Mouse (Mus musculus): ENCODE results near the gene Gstt2. TPM values are rescaled to one million over a fixed set of nuclear protein-coding genes. Genes with fewer than 3 reads are reported as not detected.

The Gstt2 gene
- 6.3 and 16.2 TPM in 2 replicates for polyA plus RNA-seq (2015; fragmentation: Nextera tagmentation; extraction: Ambion mirVana)

DNA sequence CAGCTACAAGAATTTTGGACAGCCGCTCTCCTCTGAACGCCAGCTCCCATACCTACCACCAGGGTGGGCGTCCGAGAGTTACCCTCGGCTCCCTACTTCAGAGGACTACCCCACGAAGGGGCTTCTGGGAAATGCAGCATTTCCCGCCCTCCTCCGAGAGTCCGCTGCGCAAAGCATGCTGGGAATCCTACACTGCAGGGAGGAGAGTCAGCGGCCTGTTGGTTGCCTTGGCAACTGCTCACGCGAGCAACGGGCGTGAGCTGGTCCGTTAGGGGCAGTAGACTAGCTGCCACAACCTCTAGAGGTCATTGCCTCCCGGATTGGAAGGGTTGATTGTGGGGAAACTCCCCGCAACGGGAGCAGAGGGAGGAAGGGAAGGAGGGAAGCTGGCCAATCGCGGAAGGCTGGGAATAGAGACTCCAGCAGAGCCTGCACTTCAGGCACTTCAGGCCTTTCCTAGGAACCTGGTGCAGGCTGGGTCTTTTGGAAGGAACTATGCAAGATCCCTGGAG, at the start of gene Gstt2:
TSS of gene Gstt2 (minus strand) at position 177 of the 512 bp plus-strand sequence.
- H3K36me3 ChIP-seq: no peaks in the 10 kb centered on the region
- H3K4me1 ChIP-seq: peaks cover 43% of the 10 kb centered on the region
- WGBS: under 1% methylated on average over 21 of the region's 21 CpGs
- peak within 1 kb of the TSS; percentile 89 for H3K27ac ChIP-seq (replicated peaks)
- H3K9me3 ChIP-seq (replicated peaks): no peaks in the 10 kb centered on the region
- ATAC-seq (ENCODE audit: low FRiP score): peak; percentile 91
- H3K9ac ChIP-seq (replicated peaks): peak within 1 kb of the TSS; percentile 57
- H3K27me3 ChIP-seq (replicated peaks): peaks cover 18% of the 10 kb centered on the region; the same call in 1 of the 2 replicates
- peak within 1 kb of the TSS; percentile 76 for H3K4me2 ChIP-seq
- H3K4me3 ChIP-seq (replicated peaks): peak within 1 kb of the TSS; percentile 57

DNA sequence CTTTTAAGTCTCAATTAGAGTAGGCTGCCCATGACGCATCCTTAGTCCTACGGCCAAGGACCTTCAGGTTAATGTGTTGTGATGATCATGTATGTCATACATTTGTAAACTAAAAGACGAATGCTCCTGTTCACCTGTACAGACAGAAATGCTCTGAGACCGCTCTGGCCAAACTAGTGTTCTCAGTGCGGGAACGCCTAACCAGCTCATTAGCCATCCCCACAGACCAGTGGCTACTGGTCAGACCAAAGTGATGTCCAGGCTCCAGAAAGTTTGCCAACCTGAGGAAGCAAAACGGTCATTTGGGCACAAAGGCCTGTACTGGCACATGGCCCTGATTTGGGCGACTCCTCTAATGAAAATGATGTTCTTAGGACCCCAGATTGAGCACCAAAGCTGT, 47.5 kb upstream of the Gstt2 start:
- H3K9ac ChIP-seq (replicated peaks): no peak overlapping the region
- H3K4me2 ChIP-seq: no peak overlapping the region
- no peaks in the 10 kb centered on the region for H3K36me3 ChIP-seq
- H3K27me3 ChIP-seq (replicated peaks): no peaks in the 10 kb centered on the region
- H3K4me3 ChIP-seq (replicated peaks): no peak overlapping the region
- no peak overlapping the region for H3K27ac ChIP-seq (replicated peaks)
- WGBS: 97% methylated on average over 8 of the region's 8 CpGs
- H3K4me1 ChIP-seq: peaks cover 9% of the 10 kb centered on the region
- no peak for ATAC-seq (ENCODE audit: low FRiP score)
- no peaks in the 10 kb centered on the region for H3K9me3 ChIP-seq (replicated peaks)

DNA sequence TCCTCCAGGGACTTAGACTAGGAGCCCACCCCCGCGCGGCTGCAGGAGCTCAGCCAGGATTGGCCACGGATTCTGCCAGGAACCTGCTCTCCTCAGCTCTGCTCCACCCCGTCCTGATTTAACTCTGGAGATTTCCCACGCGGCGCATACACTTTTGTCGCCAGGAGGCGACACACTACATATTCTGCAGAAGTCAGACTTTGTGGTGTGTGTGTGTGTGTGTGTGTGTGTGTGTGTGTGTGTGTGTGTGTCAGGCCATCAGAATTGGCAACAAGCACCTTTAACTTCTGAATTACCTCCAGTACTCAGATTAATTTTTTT, 46.0 kb upstream of the Gstt2 start:
- 1% methylated on average over 10 of the region's 10 CpGs for WGBS
- no peak overlapping the region for H3K9ac ChIP-seq (replicated peaks)
- H3K4me3 ChIP-seq (replicated peaks): no peak overlapping the region; the same call in 1 of the 2 replicates
- H3K9me3 ChIP-seq (replicated peaks): no peaks in the 10 kb centered on the region
- H3K27ac ChIP-seq (replicated peaks): 0 out of 2 replicates have a peak overlapping the region, but pooled peaks have one; percentile 18
- H3K4me2 ChIP-seq: peak overlapping the region; percentile 43
- peaks cover 9% of the 10 kb centered on the region for H3K4me1 ChIP-seq
- no peak for ATAC-seq (ENCODE audit: low FRiP score)
- H3K27me3 ChIP-seq (replicated peaks): no peaks in the 10 kb centered on the region
- no peaks in the 10 kb centered on the region for H3K36me3 ChIP-seq

DNA sequence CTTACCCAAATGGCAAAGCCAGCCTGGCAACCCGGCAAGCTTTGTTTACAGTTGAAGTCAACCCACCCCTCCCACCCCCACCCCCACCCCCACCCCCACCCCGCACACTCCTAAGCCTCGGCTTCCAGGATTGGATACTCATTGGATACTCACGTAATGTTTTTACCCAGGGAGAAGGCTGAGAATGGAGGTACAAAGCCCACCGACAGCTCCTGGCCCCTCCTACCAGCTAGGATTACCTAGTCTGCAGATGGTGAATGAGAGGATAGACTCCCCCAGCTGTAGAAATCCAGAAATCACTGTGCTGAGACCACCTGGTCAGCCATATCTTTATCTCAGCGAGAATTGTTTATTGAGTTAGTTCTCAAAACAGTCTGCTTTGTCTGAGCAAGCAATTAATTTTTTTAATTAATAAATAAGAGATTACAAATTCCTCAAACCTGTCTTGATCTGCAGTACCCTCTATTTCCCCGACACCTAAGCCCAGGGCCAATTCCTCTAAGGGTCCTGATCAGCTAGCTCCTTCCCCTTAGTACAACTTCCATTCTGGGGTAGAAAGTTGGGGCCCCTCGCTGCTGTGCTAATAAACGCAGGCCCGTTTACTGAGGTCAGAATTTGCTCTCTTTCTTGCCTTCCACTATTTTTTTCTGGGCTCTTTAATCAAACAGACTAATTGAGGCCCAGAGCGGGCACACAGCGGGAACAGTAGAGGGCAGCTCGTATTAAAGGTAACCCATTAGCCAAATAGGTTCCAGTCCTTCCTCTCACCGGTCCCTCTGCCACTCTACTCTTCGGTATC, 45.4 kb upstream of the Gstt2 start:
- Histone ChIP-seq H3K4me1 (peaks cover 9% of the 10 kb centered on the region), H3K4me3 (replicated peaks) (no peak overlapping the region; the same call in 1 of the 2 replicates), H3K27me3 (replicated peaks) (no peaks in the 10 kb centered on the region), H3K4me2 (peak overlapping the region; percentile 43), H3K27ac (replicated peaks) (0 out of 2 replicates have a peak overlapping the region, but pooled peaks have one; percentile 18), H3K36me3 (no peaks in the 10 kb centered on the region), H3K9ac (replicated peaks) (no peak overlapping the region), H3K9me3 (replicated peaks) (no peaks in the 10 kb centered on the region)
- 0 out of 2 replicates have a peak, but pooled peaks have one; percentile 49 for ATAC-seq (ENCODE audit: low FRiP score)
- 8% methylated on average over 15 of the region's 15 CpGs for WGBS

DNA sequence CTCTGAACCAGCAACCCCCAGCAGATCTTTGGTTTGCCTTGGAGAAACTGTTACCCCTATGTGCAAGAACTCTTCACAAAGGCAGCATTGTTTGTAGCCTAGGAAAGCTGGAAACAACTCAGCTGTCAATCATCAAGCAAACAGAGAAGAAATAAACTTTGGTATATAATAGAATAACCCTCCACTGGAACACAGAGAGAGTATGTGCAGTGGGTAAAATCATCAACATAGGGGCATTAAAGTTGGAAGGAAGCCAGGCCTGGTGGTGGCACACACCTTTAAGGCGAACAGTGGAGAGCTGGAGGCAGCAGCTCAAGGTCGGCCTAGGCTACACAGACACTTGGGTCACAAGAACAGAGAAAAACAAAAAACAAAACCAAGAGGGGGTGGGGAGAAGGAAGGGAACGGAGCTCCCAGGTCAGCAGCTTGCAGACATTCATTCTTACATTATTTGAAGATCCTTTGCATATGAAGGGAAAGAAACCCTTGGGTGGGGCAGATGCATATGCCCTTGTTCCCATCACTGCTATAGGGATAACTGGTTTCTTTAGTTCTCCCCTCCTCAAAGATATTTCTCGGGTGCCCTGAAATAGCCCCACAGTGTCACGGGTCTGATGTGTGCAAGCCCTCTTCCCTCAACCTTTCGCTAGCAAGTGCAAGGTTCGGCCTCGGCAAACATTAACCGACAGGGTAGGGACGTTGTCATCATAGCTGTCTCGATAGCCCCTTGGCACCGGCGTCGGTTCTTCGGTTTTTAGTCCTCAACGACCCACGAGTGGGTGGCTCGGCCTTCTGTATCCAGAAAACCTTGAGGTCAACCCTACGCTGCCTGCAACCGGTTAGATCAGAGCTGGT, 44.6 kb upstream of the Gstt2 start:
- WGBS: 22% methylated on average over 20 of the region's 20 CpGs
- no peak overlapping the region for H3K4me2 ChIP-seq
- H3K36me3 ChIP-seq: no peaks in the 10 kb centered on the region
- H3K4me1 ChIP-seq: peaks cover 9% of the 10 kb centered on the region
- H3K27ac ChIP-seq (replicated peaks): no peak overlapping the region
- no peaks in the 10 kb centered on the region for H3K27me3 ChIP-seq (replicated peaks)
- 0 out of 2 replicates have a peak, but pooled peaks have one; percentile 17 for ATAC-seq (ENCODE audit: low FRiP score)
- H3K9me3 ChIP-seq (replicated peaks): no peaks in the 10 kb centered on the region
- no peak overlapping the region for H3K9ac ChIP-seq (replicated peaks)
- H3K4me3 ChIP-seq (replicated peaks): no peak overlapping the region

DNA sequence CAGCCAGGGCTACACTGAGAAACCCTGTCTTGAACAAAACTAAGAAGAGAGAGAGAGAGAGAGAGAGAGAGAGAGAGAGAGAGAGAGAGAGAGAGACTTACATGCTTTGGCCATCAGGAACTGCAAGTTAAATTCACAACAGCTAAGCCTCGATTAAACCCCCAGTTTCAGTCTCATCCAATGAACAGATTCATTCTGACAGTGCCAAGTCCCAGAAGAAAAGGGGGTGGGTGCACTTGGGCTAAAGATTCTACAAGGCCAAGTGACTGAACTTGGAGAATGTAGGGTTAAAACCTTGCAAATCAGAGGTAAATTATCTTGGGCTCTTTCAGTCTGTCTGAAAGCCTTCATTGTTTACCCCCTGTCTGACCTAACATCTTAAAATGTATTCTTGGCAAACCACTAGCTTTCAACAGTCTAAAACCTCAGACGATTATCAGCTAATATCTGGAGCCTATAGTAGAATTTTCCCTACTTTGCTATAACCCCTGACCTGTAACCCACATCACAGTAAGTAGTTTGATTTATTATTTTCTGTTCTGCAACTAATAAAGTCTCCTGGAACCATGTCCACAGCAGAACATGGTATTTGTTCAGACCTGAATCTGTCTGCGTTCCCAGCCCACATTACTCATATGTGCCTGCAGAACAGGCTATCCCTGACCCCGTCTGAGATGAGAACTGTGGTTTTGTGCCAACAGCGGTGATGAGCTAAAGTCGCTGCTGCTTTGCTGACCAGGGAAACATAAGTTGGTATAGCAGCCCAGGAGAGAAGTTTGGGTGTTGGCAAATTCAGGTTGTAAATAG, 43.8 kb upstream of the Gstt2 start:
- no peak overlapping the region for H3K27ac ChIP-seq (replicated peaks)
- no peak overlapping the region for H3K9ac ChIP-seq (replicated peaks)
- no peaks in the 10 kb centered on the region for H3K27me3 ChIP-seq (replicated peaks)
- no peak for ATAC-seq (ENCODE audit: low FRiP score)
- no peak overlapping the region for H3K4me3 ChIP-seq (replicated peaks)
- no peaks in the 10 kb centered on the region for H3K36me3 ChIP-seq
- 59% methylated on average over 6 of the region's 6 CpGs for whole genome bisulfite sequencing
- no peak overlapping the region for H3K4me2 ChIP-seq
- H3K9me3 ChIP-seq (replicated peaks): no peaks in the 10 kb centered on the region
- peaks cover 9% of the 10 kb centered on the region for H3K4me1 ChIP-seq

DNA sequence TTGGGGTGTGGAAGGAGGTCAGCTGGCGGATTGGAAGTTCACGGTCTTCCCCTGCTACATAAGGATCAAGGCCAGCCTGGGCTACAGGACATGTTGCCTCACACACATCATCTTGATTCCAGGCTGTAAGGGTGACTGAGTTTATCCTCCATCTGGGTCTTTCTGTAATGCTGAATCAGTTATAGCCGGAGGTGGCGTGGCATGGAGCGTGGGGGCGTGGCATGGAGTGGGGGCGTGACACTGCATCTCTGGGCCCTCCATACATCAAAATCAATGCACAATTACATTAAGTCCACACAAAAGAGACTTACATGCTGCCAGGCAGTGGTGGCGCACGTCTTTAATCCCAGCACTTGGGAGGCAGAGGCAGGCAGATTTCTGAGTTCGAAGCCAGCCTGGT, 43.1 kb upstream of the Gstt2 start:
- H3K36me3 ChIP-seq: no peaks in the 10 kb centered on the region
- no peaks in the 10 kb centered on the region for H3K9me3 ChIP-seq (replicated peaks)
- no peak for ATAC-seq (ENCODE audit: low FRiP score)
- peaks cover 9% of the 10 kb centered on the region for H3K4me1 ChIP-seq
- H3K27ac ChIP-seq (replicated peaks): no peak overlapping the region
- WGBS: 94% methylated on average over 10 of the region's 10 CpGs
- H3K27me3 ChIP-seq (replicated peaks): no peaks in the 10 kb centered on the region
- no peak overlapping the region for H3K4me3 ChIP-seq (replicated peaks)
- no peak overlapping the region for H3K4me2 ChIP-seq
- no peak overlapping the region for H3K9ac ChIP-seq (replicated peaks)

DNA sequence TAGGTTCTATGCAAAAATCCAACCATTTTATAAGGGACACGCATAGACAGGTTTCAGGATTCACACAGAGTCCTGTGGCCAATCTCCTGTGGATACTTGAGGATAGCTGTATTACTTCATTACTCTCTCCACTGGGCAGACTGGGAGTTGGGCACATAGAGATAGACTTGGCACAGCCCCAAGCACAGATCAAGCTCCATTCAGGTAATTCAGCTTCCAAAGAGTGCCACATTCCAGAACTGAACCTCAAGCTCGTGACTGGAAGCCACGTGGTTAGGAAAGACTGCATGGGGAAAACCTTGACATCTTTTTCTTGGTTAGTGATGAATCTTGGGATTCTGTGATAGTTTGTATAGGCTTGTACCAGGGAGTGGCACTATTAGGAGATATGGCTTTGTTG, 41.6 kb upstream of the Gstt2 start:
- Histone ChIP-seq H3K4me3 (replicated peaks) (no peak overlapping the region), H3K4me2 (no peak overlapping the region), H3K9ac (replicated peaks) (no peak overlapping the region), H3K27me3 (replicated peaks) (no peaks in the 10 kb centered on the region), H3K4me1 (peaks cover 11% of the 10 kb centered on the region), H3K36me3 (no peaks in the 10 kb centered on the region), H3K9me3 (replicated peaks) (no peaks in the 10 kb centered on the region), H3K27ac (replicated peaks) (no peak overlapping the region)
- WGBS: 95% methylated on average over 3 of the region's 3 CpGs
- no peak for ATAC-seq (ENCODE audit: low FRiP score)

DNA sequence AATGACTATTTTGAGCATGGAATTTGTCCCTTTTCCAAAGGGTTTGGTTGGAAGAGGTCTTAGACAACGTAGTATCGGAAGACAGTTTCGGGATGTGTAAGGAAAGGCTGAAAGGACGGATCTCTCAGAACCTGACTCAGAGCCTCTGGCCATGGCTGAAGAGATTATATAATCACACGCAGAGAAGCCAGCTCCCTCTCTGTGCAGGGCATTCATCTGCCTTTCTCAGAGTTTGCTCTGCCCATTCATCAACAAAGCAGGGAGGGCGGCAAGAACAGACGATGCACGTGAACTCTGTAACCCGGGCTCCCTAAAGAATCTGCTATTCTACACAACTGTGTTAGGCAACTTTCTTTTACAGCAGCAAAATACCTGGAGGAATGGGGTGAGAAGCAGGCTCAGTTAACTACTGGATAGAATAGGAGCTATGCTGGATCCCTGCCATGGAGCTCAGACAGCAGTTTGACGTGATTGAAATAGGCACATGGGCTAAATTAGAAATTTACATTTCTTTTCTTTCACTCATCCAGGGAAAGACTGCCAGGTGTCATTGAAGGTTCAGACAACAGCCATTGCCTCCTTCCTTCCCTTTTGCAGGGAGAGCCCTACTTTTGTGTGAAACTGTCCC, 36.4 kb upstream of the Gstt2 start:
- 0 out of 2 replicates have a peak, but pooled peaks have one; percentile 4 for ATAC-seq (ENCODE audit: low FRiP score)
- peak overlapping the region; percentile 86 for H3K27ac ChIP-seq (replicated peaks)
- peak overlapping the region; percentile 40 for H3K4me3 ChIP-seq (replicated peaks)
- no peaks in the 10 kb centered on the region for H3K36me3 ChIP-seq
- H3K4me1 ChIP-seq: peaks cover 15% of the 10 kb centered on the region
- H3K9me3 ChIP-seq (replicated peaks): no peaks in the 10 kb centered on the region
- peak overlapping the region; percentile 42 for H3K9ac ChIP-seq (replicated peaks)
- peak overlapping the region; percentile 63 for H3K4me2 ChIP-seq
- WGBS: 11% methylated on average over 10 of the region's 10 CpGs
- H3K27me3 ChIP-seq (replicated peaks): no peaks in the 10 kb centered on the region

DNA sequence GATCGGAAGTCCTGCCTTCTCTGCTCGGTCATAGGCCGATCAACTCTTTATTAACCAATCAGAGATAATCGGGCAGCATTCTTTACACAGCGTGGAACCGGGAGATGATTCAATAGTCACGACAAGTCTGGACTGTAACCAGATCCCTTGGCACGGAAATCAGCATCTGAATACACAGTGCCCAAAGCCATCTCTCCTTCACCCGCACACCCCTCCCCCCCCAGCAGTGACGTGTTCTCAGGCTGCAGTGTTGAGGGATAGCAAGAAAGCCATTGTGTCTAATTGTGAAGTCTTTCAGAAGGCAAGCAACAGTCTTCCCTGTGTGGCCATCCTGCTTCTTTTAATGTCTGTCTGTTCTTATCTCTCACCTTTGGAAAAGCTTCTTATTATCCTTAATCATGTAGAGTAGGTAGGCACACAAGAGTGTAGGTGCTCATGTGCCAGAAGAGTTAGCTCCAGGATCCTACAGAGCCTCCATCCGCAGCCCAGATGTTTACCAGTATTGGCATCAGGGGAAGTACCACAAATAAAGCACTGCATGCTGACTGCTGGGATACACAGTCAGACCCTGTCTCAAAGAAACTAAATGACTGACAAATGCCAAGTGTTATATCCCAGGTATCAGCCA, 35.8 kb upstream of the Gstt2 start:
- H3K9ac ChIP-seq (replicated peaks): peak overlapping the region; percentile 48
- ATAC-seq (ENCODE audit: low FRiP score): peak; percentile 97
- H3K36me3 ChIP-seq: no peaks in the 10 kb centered on the region
- H3K4me2 ChIP-seq: peak overlapping the region; percentile 63
- 1% methylated on average over 11 of the region's 11 CpGs for WGBS
- H3K9me3 ChIP-seq (replicated peaks): no peaks in the 10 kb centered on the region
- H3K4me3 ChIP-seq (replicated peaks): peak overlapping the region; percentile 40
- H3K27me3 ChIP-seq (replicated peaks): no peaks in the 10 kb centered on the region
- peaks cover 15% of the 10 kb centered on the region for H3K4me1 ChIP-seq
- peak overlapping the region; percentile 86 for H3K27ac ChIP-seq (replicated peaks)
